Mouse (Mus musculus): ENCODE results near the gene Usp39.
A peak's percentile ranks its signal among the peaks of the same experiment; 100 is the strongest.

The Usp39 gene

GRCm38 (mm10) chr6:72345074-72345567 is at the start of gene Usp39:
Usp39 (minus strand) TSS chr6:72345184.
- DNase-seq: peak; percentile 91

GRCm38 (mm10) chr6:72392341-72392740 is 47.4 kb upstream of the Usp39 start:
- DNase-seq: no peak

GRCm38 (mm10) chr6:72390795-72391521 is 46.0 kb upstream of the Usp39 start:
- DNase-seq: peak; percentile 32

- DNase-seq: peak; percentile 77
Measured at GRCm38 (mm10) chr6:72389941-72390771, 45.2 kb upstream of the Usp39 start, which contains the start of gene Vamp8. Vamp8 (minus strand) TSS chr6:72390703.

- no peak for DNase-seq
Measured at GRCm38 (mm10) chr6:72389471-72389940, 44.5 kb upstream of the Usp39 start.

- DNase-seq: no peak
Measured at GRCm38 (mm10) chr6:72388791-72389329, 43.9 kb upstream of the Usp39 start.

- no peak for DNase-seq
Measured at GRCm38 (mm10) chr6:72388266-72388665, 43.3 kb upstream of the Usp39 start.

- no peak for DNase-seq
Measured at GRCm38 (mm10) chr6:72387816-72388215, 42.8 kb upstream of the Usp39 start.

- DNase-seq: no peak
Measured at GRCm38 (mm10) chr6:72386561-72386960, 41.6 kb upstream of the Usp39 start.

- no peak for DNase-seq
Measured at GRCm38 (mm10) chr6:72385258-72385657, 40.3 kb upstream of the Usp39 start.

- no peak for DNase-seq
Measured at GRCm38 (mm10) chr6:72383952-72384351, 39.0 kb upstream of the Usp39 start.

GRCm38 (mm10) chr6:72383142-72383820 is 38.3 kb upstream of the Usp39 start:
- no peak for DNase-seq

- no peak for DNase-seq
Measured at GRCm38 (mm10) chr6:72382494-72382893, 37.5 kb upstream of the Usp39 start.

- DNase-seq: peak; percentile 95
Measured at GRCm38 (mm10) chr6:72380131-72380770, 35.3 kb upstream of the Usp39 start, which contains the start of gene Vamp5. Vamp5 (minus strand) TSS chr6:72380468.

GRCm38 (mm10) chr6:72379377-72380130 is 34.6 kb upstream of the Usp39 start:
- no peak for DNase-seq

GRCm38 (mm10) chr6:72378510-72379234 is 33.7 kb upstream of the Usp39 start:
- DNase-seq: no peak

- no peak for DNase-seq
Measured at GRCm38 (mm10) chr6:72374820-72375563, 30.0 kb upstream of the Usp39 start.

- DNase-seq: no peak
Measured at GRCm38 (mm10) chr6:72374206-72374605, 29.2 kb upstream of the Usp39 start.

GRCm38 (mm10) chr6:72373184-72373583 is 28.2 kb upstream of the Usp39 start:
- DNase-seq: no peak

GRCm38 (mm10) chr6:72371571-72371970 is 26.6 kb upstream of the Usp39 start:
- no peak for DNase-seq
